Mouse (Mus musculus): ENCODE results near the gene Med7. TPM values are rescaled to one million over a fixed set of nuclear protein-coding genes. Genes with fewer than 3 reads are reported as not detected.

Med7 gene
- 10 to 100 TPM; 14.7 to 14.8 TPM for total RNA-seq (2021)
- long read RNA-seq, experiment 1, transcript Med7-203 (3 exons, 2,547 nt), result major isoform, 10 of 21 reads
- long read RNA-seq, experiment 1, partial matches to known transcripts, result 0 of 21 reads
- long read RNA-seq, experiment 1, other reads (novel, unspliced or antisense), result 3 of 21 reads
- long read RNA-seq, experiment 2, transcript Med7-203 (3 exons, 2,547 nt), result major isoform, 11 of 22 reads
- long read RNA-seq, experiment 2, partial matches to known transcripts, result 0 of 22 reads
- long read RNA-seq, experiment 2, other reads (novel, unspliced or antisense), result 2 of 22 reads

DNA sequence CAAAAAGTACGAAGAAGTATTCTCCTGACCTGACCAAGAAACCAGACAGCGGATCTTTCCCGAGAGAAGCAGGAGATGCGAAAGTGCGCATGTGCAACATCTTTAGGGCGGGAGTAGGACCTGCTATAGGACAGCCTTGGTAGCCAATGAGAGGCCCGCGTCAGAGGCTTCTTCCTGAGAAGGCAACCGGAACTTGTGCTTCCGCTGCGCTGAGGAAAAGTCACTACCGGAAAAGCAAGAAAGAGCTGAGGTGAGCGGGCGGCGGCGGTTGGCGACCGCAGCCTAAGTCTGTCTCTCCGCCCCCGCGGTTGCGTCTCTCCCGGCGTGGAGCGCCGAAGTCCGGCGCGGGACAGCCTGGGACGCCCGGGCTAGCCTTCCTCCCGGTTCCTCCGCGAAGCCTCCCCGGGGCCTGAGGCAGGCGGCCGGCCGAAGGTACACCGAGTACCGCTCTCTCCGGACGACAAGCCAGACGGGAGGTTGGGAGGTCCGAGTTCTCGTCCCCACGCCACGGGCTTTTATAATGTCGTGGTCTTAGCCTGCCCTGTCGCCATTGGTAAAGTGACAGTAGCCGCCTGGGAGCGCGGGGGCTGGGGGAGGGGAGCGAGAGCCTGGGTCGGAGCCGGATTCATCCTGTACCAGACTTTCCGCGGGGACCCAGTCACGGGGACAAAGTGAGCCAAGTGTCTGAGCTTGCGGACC, at the start of gene Med7:
Gene Med7 (plus strand): TSS at position 166 of the 699 bp plus-strand sequence.
- peak; percentile 86 to 91 for DNase-seq
- intact Hi-C loops (cut with DNase I), result no loop called here

DNA sequence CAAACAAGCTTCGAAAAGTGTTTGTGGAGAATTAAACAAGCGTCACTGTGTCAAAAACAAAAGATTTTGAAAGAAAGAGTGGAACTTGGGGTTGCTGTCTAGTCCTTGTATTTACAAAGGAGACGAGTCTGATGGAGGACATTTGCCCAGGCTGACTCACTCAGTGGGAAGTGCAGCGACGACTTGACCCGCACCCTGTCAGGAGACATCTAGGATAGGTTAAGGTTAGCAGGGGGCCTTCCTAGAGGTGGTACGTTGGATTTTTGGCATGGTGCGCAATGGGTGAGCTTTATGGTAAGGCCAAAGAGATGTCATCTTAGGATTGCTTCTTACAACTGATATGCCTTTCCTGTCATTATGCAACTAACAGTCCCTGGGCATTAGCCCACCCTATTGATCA, 49.7 kb upstream of the Med7 start:
- DNase-seq, result no peak
- intact Hi-C loops (cut with DNase I), result no loop called here

DNA sequence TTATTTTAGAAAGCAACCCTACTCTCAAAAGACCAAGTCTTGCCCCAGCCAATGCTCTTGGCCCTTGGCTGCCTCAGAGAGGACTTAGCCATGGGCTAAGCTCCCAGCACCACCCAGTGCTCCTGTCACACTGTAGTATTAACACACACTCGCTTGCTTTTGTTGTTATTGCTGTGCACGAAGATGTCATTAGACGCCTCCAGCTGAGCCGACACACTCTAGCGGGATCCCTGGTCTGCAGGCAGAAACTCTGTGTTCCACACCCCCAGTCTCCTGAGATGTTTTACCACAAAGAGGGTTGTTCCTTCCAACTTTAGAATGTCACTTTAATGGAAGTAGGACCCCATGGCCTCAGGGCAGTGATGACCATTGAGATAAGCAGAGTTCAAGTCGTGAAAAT, 48.3 kb upstream of the Med7 start:
- DNase-seq, result no peak
- intact Hi-C loops (cut with DNase I), result no loop called here

DNA sequence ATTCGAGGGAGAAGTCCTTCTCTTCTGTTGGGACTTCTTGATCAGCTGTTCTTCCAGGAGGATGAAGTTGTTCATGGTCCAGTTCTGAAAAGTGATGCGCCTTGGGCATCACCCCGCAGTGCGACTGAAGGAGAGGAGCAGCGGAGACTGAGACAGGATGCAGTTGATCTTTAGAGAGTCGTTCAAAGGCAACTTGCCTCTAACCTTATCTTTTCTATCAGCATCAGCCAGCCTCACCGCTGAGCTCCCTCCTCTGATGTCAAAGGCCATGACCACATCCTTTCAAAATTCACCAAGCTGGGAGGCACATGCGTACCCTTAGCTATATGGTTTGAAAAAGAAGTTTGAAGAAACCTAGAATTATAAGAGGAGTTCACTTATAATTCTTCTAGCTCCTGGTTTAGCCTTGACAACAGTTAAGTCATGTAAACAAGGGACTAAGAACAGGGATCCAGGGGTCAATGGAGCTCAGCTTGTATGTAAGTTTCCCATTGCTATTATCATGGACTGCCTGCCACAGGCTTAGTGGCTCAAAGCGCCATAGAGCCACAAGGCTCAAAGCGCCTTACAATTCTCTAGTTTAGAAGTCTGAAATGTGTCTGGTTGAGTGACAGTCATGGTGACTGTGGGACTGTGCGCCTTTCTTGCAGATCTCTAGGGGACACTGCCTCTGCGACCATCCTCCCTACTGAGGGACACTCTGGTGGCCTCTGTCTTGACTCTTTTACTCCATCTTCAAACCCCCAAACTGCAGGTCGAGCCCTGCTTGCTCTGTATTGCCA, 47.2 kb upstream of the Med7 start, which contains the start of gene Itk:
Gene Itk (minus strand): TSS at position 180 of the 782 bp plus-strand sequence.
- no peak for DNase-seq
- intact Hi-C loops (cut with DNase I), result no loop called here

DNA sequence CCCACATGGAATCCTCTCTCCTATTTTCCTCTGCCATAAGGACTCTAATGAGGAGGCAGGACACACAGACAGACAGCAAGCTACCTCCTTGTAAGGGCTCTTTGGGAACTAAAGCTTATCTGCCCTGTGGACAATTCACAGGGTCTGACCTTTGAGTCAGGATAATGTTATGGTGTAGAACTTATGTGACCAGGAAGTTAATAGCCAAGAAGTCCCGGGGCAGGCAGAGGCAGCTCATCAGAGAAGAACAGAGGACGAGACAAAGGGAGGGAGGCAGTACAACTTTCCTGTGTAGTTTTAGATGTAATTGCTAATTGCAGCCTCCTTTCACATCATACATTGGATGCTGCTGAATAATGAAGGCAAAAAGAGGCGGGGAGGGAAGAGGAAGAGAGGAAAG, 46.1 kb upstream of the Med7 start:
- intact Hi-C loops (cut with DNase I), result no loop called here

DNA sequence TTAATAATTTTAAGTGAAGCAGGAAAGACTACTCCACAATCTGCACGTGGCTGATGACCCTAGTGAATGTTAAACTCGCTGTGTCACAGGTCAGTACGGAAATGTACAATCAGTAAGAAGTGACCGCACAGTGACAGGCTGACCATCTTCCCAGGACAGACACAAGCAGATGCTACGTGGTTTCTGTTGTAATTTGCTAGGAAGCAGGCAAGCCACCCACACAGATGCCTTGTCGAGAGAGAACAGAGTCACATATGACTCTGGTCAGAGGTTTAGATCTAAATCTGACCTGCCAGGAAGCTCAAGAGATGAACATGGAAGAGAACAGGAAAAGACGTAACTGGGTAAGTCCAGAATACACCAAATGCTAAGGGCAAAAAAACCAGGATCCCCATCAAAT, 43.8 kb upstream of the Med7 start:
- intact Hi-C loops (cut with DNase I), result no loop called here
- no peak for DNase-seq

More for the DNA sequence above, 46.1 kb upstream of the Med7 start:
- DNase-seq, result no peak

DNA sequence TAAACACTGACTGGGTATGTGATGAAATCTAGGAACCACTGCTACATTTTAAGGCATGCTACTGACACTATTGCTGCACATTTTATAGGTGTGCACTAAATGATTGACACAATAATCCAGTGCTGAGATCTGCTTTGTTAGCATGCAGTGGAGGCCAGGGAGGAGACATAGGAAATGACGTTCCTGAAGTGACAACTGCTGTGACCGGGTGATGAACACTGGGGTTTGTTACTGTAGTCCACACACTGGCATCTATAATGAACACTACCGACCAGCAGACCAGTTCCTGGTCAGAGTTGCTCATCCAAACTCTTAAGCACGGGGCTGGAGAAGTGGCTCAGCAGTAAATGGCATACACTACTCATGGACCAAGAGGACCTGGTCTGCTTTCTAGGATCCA, 43.3 kb upstream of the Med7 start:
- no peak for DNase-seq
- intact Hi-C loops (cut with DNase I), result no loop called here

DNA sequence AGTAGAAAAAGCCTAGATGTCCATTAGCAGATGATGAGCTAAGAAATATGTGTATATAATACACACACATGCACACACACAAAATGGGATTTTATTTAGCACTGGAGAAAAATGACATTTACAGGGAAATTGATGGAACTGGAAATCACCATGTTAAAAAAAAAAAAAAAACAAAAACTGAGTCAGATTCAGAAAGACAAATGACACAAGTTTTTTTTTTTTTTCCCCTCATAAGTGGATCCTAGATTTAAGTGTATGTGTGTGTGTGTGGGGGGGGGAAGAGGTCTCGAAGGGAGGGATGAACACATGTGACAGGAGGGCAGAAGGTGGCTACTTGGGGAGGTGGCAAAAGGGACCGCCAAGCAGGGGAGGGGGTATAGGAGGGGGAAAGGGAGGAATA, 41.6 kb upstream of the Med7 start:
- DNase-seq, result no peak
- intact Hi-C loops (cut with DNase I), result no loop called here

DNA sequence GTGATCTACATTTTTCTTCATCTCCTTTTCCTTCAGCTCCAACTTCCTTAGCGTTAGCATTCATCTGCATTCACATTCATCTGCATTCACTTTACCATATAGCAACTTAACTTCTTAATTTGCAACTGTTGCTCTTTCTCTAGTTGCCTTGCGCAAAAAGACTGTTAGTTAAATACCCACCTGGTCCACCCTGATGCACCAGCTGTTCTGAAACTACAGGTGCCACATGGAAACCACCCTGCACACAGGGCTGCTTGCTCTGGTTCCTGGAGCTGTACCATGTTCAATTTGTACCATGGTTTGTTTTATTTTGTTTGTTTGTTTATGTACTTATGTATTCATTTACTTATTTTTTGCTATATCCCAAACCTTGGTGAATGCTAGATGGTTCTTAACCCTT, 41.0 kb upstream of the Med7 start:
- intact Hi-C loops (cut with DNase I), result no loop called here
- DNase-seq, result no peak

DNA sequence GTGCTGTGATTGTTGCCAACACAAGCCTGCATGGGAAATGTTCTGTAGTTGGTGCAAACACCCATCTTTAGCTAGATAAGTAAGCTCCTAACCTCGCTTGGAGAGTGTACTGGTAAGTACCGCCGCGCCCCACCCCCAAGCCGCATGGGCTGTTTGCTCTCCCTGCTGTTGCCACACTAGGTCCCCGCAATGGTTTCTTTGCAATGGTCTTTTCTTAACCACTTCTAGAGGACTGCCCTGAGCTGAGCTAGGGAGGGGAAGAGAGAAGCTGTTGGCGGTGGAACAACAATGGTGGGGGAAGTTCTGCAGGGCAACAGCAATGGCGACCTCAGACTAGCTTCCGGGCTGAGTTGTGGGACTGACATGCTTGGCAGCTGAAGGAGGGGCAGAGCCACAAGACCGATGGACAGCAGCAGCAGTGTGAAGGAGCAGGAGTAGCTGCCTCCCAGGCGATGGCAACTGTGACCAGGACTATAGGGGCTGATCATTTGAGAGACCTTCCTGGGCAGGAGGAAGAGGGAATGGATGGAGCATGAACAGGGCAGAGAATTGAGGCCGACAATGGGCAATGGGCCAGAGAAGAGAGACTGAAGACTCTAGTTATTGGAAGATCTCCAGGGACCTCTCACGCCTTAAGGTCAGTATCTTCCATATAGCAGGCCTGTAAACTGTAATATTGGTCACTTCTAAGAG, 40.4 kb upstream of the Med7 start, which contains the start of gene Fam71b:
Gene Fam71b (plus strand): TSS at position 393 of the 693 bp plus-strand sequence.
- DNase-seq, result no peak
- intact Hi-C loops (cut with DNase I), result no loop called here

DNA sequence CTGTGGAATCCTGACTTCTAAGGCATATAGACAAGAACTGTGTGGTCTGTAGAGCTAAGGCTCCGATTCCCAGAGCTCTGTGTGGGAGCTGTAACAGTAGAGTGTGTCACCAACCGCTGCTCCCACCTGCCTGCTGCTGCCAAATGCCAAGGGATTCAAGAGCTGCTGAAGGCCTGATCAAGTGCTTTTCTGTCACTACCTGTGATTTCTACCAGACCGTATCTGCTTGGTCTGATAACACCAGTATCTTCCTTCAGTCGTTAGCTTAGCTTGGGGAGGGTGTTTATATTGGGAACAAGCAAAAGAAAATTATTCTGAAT, 39.9 kb upstream of the Med7 start:
- DNase-seq, result no peak
- intact Hi-C loops (cut with DNase I), result no loop called here

DNA sequence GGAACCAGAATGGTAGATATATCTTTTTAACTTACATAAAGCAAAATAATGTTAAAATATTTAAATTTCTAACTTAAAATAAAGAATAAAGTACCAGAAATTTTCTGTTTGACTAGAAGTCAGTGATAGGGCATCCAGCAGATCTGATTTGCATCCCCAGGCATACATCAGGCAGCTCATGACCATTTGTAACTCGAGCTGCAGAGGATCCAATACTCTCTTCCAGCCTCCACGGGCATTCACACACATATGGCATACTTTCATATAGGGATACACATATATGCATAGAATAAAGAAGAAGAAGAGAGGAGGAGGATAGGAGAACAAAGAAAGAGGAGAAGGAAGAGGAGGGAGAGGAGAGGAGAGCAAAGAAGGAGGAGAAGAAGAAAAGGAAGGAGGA, 38.8 kb upstream of the Med7 start:
- intact Hi-C loops (cut with DNase I), result no loop called here
- DNase-seq, result no peak

DNA sequence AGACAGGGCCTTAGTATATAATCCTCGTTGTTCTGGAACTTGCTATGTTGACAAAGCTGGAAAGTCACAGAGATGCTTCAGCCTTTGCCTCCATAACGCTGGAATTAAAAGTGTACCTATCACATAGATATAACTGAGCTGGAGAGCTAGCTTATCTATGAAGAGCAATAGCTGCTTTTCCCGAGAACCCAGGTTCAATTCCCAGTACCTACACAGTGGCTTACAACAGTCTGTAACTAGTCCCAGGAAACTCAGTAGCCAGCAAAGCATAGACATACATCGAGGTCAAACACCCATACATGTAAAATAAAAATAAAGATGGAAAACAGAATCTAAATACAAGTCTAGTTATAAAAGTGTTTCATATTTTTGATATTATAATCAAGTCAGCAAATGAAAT, 38.3 kb upstream of the Med7 start:
- intact Hi-C loops (cut with DNase I), result no loop called here
- no peak for DNase-seq

DNA sequence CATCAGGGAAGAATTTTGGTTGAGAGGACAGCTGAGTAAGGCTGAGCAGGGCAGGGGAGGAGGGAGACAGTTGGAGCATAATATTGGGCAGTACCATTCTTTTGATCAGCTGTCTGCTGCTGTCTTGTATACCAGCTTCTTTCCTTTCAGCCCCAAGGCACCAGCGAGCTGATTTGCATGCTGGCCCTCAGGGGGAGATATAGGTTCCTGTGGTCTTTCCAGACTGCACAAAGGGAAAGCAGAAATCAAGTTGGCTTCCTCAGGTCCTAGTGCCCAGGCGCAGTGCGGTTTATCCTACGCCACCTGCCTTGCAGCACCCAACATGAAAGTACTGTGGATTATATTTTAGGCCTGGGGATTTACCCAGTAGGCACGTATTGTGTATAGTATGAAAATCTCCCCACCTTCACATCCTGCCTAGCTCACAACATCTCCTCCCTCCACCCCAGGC, 37.8 kb upstream of the Med7 start:
- DNase-seq, result no peak
- intact Hi-C loops (cut with DNase I), result no loop called here

DNA sequence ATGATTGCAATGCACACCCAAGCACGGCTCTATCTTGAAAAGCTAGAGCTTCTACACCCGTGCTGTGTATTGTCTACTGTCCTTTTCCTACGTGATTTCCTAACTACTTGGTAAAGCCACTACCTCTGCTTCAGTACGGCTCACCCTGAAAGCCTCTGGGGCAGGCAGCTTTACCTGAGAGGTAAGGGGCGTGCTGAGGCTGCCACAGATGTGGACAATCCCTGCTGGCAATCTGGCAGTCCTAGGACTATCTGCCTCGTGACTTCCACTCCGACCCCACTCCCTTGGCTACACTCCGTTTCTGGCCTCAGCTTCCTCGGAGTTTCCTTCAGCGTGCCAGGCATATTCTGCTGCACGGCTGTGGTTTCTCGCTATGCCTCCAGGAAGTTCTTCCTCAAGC, 35.2 kb upstream of the Med7 start:
- no peak for DNase-seq
- intact Hi-C loops (cut with DNase I), result no loop called here

DNA sequence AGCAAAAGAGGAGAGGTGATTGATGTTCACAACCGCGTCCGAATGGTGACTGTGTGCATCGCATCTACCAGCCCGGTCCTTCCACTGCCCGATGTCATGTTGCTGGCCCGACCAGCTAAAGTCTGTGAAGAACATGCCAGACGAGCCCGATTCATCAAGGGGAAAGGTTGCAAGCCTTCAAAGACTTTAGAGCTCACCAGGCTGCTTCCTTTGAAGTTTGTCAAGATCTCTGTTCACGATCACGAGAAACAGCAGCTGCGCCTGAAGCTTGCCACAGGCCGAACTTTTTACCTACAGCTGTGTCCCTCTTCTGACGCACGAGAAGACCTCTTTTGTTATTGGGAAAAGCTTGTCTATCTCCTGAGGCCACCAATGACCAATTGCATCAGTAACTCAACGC, 31.7 kb upstream of the Med7 start:
- intact Hi-C loops (cut with DNase I), result no loop called here
- DNase-seq, result no peak

DNA sequence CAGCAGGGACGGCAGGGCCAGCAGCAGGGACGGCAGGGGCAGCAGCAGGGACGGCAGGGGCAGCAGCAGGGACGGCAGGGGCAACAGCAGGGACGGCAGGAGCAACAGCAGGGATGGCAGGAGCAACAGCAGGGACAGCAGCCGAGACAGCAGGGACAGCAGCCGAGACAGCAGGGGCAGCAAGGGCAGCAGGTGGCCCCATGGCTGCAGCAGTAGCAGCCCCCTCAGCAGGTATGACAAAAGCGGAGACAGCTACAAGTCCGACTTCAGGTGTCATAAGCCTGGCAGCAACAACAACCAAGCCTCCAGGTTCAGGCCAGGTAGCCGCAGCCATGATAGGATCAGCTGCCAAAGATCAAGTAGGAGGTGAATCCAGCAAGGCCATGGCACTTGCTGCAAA, 30.0 kb upstream of the Med7 start:
- intact Hi-C loops (cut with DNase I), result no loop called here
- DNase-seq, result no peak

DNA sequence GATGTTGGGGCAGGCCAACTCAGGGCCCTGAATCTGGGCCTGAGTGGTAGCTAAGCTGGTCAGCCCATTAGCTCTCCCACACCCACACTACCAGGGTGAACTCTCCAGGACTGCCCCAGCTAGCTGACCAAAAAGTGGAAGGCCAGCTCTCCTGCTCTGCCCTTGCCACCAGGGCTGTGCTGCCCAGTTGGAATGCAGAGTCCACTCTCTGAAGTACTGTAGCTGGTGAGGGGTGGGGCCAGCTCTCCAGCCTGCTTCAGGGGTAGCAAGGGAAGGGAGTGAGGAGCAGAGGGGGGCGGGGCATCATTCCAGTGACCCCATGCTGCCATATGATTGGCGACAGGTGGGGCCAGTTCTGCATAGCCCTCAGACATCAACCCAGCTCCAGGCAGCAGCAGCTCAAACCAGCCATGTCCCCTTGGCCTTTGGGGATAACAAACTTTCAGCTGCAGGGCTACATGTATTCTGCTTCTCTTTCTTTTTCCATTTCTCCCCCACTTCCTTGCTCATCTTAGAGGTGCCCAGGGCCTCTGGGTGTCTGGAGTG, 26.6 kb upstream of the Med7 start:
- DNase-seq, result no peak
- intact Hi-C loops (cut with DNase I), result no loop called here

DNA sequence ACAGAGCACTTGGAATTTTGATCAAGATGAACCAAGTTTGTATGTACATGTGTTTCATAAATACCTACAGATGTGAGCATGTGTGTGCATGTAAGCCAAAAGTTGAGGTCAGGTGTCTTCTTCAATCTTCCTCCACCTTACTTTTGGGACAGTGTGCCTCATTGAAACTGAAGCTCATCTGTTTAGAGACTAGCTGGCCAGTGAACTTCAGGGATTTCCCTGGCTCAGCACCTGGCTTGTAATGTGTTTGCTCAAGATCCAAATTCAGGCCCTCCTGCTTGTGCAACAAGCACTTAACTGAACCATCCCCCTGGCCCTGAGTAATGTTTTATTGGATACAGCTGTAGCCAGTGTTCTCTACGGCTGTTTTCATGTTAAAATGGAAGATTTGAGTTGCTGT, 18.3 kb upstream of the Med7 start:
- DNase-seq, result no peak
- intact Hi-C loops (cut with DNase I), result no loop called here

DNA sequence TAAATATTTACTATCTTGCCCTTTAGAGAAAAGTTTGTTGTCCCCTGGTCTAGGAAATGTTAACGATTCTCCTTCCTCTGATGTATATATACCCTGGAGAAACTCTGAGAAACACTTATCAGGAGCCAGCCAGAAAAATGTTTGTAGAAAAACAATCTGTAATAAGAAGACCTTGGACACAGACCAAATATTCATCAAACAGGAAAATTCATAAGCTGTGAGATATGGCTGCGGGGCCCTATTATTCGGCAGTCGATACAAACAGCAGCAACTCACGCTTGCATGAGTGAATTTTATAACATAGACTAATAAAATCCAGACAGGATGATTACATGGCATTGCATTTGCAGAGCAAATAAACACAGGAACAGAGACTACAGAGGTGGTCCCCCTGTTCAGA, 17.9 kb upstream of the Med7 start:
- intact Hi-C loops (cut with DNase I), result no loop called here
- DNase-seq, result no peak

Measured in gastrocnemius, postnatal 36 days (tissue).